Mouse (Mus musculus): ENCODE data around the gene Gm20388. TPM values are rescaled to one million over a fixed set of nuclear protein-coding genes. Genes with fewer than 3 reads are reported as not detected.

Gene Gm20388
- polyA plus RNA-seq, 1 experiment, result 29.8 TPM

GRCm38 (mm10) chr8:123518667-123519066 is 3608.0 kb downstream of the Gm20388 start, which contains the start of gene Gas8:
Gene Gas8 (plus strand): TSS chr8:123518834.

GRCm38 (mm10) chr8:123653308-123653993 is 3742.8 kb downstream of the Gm20388 start, which contains the start of gene Rhou:
Gene Rhou (plus strand): TSS chr8:123653929.

DNA sequence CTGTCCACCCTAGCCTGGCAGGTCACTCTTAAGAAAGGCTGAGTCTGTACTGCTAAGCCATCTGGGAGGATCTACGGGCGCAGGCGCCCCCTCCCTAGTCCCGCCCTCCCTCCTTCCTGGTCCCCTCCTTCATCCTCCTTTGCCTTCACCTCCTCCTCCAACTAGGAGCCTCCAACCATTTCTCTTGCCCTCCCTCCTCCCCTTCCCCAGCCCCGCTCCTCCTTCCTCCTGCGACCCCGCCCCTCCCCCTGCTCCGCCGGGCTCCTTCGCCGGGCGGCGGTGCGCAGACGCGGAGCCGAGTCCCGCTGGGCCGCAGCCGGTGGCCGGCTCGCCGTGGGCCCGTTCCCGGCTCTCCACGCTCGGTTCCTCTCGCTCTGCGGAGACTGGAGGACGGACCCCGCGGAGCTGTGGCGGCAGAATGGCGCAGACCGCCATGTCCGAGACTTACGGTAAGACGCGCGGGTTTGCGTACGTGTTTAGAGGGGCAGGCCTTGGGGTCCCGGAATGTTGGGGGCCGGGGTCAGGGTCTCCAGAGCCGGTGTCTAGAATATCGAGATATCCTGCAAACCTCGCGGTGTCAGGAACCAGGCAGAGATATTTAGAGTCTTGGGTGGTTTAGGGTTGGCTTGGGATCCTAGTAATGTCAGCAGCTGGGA is 3895.2 kb downstream of the Gm20388 start, which contains the start of gene Rab4a:
Gene Rab4a, plus strand, starts transcription at position 268 of the 656 bp plus-strand sequence.

DNA sequence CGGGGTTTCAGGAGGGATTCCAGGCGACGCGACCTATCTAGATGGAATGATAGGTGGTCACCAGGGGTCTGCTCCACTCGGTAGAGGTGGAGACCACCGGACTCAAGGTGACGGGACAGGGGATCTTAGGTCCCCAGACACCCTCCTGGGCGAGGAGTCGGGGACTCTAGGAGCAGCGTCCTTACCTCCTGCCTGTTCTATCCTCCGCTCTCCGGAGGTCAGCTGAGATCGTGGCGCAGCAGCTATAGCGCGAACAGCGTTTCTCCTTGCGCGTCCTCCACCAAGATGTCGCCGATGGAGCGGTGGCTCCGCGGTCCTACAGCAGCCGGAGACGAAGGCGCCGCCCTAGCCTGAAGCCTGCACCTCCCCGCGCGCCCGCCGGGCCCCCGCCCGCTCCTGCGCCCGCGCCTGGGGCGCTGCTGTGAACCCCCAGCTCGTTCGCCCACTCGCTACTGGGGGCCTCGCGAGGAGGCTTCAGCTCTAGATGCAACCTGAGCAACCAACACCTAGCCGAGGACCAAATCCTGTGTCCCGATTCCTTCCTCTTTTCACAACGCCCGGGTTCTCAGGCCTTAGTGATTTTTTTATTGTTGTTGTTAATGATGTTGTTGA is 3949.1 kb downstream of the Gm20388 start, which contains the start of gene Ccsap:
Gene Ccsap, minus strand, starts transcription at position 562 of the 612 bp plus-strand sequence.

GRCm38 (mm10) chr8:123894502-123895097 is 3984.0 kb downstream of the Gm20388 start, which contains the start of gene Acta1:
Gene Acta1 (minus strand): TSS chr8:123894751.

GRCm38 (mm10) chr8:123948942-123949685 is 4038.5 kb downstream of the Gm20388 start, which contains the start of gene Nup133:
Gene Nup133 (minus strand): TSS chr8:123949265.

DNA sequence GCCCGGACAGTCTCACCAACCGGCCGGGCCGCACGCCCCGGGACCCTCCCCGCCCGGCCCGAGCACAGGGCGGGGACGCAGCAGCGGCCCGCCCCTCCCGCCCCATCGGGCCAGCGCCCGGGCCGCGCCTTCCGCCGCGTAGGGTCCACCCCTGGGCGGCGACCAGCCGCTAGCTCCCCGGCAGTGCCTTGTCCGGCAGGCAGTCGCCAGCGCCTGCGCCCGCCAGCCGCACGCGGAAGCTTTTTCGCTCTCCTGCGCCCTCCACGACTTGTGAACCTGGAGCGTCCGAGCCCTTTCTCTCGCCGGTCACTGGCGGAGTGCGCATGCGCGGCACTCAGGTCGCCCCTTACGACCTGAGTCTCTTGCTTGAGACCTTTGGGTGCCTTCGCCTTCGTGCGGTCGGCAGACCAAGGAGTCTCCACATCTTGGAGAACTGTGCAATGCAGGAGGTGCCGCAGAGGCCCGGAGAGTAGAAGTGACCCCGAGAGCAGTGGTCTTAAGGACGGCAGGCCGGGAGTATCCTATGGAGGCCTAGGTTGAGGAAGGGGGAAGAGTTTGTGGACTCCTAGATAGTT is 4072.3 kb downstream of the Gm20388 start, which contains the start of gene Abcb10:
Gene Abcb10, minus strand, starts transcription at position 297 of the 575 bp plus-strand sequence.

GRCm38 (mm10) chr8:124021237-124022227 is 4110.9 kb downstream of the Gm20388 start, which contains the start of the genes Taf5l and Urb2:
Gene Taf5l (minus strand): TSS chr8:124021397.
Gene Urb2 (plus strand): TSS chr8:124021508.

DNA sequence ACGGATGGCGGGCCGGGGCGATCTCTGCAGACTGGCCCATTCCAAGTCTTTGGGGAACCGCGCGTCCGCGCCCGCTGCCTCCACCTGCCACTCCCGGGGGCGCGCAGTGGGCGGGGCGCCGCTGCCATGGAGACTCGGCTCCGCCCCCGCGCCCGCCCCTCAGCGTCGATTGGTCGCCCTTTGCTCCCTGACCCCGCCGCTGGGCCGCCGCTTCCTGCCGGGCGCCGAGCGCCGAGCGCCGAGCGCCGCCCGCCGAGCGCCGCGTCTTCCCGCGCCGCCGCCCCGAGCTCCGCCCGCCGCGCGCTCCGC is 4320.5 kb downstream of the Gm20388 start, which contains the start of gene Galnt2:
Gene Galnt2, plus strand, starts transcription at position 216 of the 309 bp plus-strand sequence.

Other genes with a start within 250 kb of the Gm20388 start
- gene Wfdc1, start 244.5 kb upstream of the Gm20388 start, polyA plus RNA-seq (2012; rRNA removed), result 36.3 and 54.8 TPM in 2 replicates
- 2.4 and 2.6 TPM in 2 replicates for gene Atp2c2, start 210.8 kb upstream of the Gm20388 start, polyA plus RNA-seq (2012; rRNA removed)
- 4.3 and 4.9 TPM in 2 replicates for gene Tldc1, start 132.4 kb upstream of the Gm20388 start, polyA plus RNA-seq (2012; rRNA removed)
- gene Cotl1, start 70.3 kb upstream of the Gm20388 start, polyA plus RNA-seq (2012; rRNA removed), result 767 and 954 TPM in 2 replicates
- 8.5 and 23.6 TPM in 2 replicates for gene Klhl36, start 48.6 kb upstream of the Gm20388 start, polyA plus RNA-seq (2012; rRNA removed)
- 40.7 and 42.9 TPM in 2 replicates for gene Usp10, start 481 bp upstream of the Gm20388 start, polyA plus RNA-seq (2012; rRNA removed)
- gene Crispld2, start 81.6 kb downstream of the Gm20388 start, polyA plus RNA-seq (2012; rRNA removed), result 11.9 and 12.0 TPM in 2 replicates
- 35.3 and 49.8 TPM in 2 replicates for gene Zdhhc7, start 190.6 kb downstream of the Gm20388 start, polyA plus RNA-seq (2012; rRNA removed)
- 18.2 and 32.7 TPM in 2 replicates for gene 6430548M08Rik, start 203.3 kb downstream of the Gm20388 start, polyA plus RNA-seq (2012; rRNA removed)